Mouse (Mus musculus) MEL (cell line): ENCODE data around the gene Phf1. TPM values are rescaled to one million over a fixed set of nuclear protein-coding genes. Genes with fewer than 3 reads are reported as not detected.

Source experiments
- DNase-seq: peaks from one replicate; pipeline ENCODE4 v3.0.0; 2011; ENCODE audit warnings: low read depth, low spot score
- H3K27ac ChIP-seq: 2 replicates; pipeline ENCODE4 v1.5.1; 2012; ENCODE audit warnings: low read depth, mild to moderate bottlenecking, control low read depth, low read length, moderate library complexity; ENCODE audit not compliant: control insufficient read depth
- H3K27me3 ChIP-seq, 2 experiments: fragments of 150-350 bp in 1 of 2; sonication (generic) in 1 of 2; 2 replicates each; pipeline ENCODE4 v1.6.1; 2012; ENCODE audit warnings: low read length in 2 of 2, mild to moderate bottlenecking in 2 of 2, improper control_type of control experiment in 1 of 2, moderate library complexity in 1 of 2; ENCODE audit not compliant: insufficient read depth in 2 of 2, control insufficient read depth in 1 of 2
- H3K36me3 ChIP-seq, 2 experiments: 2 replicates each; pipeline ENCODE4 v1.6.1; 2012 to 2014; ENCODE audit warnings: low read length in 2 of 2, improper control_type of control experiment in 1 of 2, inconsistent platforms in 1 of 2, mild to moderate bottlenecking in 1 of 2; ENCODE audit not compliant: insufficient read depth in 2 of 2, control insufficient read depth in 1 of 2
- H3K4me1 ChIP-seq, 2 experiments: fragments of 150-350 bp in 1 of 2; sonication (generic) in 1 of 2; 2 replicates each; pipeline ENCODE4 v1.6.1; 2012; ENCODE audit warnings: low read length in 2 of 2, improper control_type of control experiment in 1 of 2, mild to moderate bottlenecking in 1 of 2; ENCODE audit not compliant: insufficient read depth in 2 of 2, control insufficient read depth in 1 of 2
- H3K4me3 ChIP-seq, 2 experiments: fragments of 150-350 bp in 1 of 2; sonication (generic) in 1 of 2; 2 replicates each; pipeline ENCODE4 v1.5.1; 2012; ENCODE audit warnings: low read depth in 2 of 2, low read length in 2 of 2, mild to moderate bottlenecking in 2 of 2, moderate library complexity in 2 of 2, control low read depth in 1 of 2, improper control_type of control experiment in 1 of 2; ENCODE audit not compliant: control insufficient read depth in 1 of 2, insufficient read depth in 1 of 2
- H3K79me2 ChIP-seq: 2 replicates; pipeline ENCODE4 v1.6.1; 2012; ENCODE audit warnings: mild to moderate bottlenecking, low read length, moderate library complexity; ENCODE audit not compliant: control insufficient read depth, poor library complexity, insufficient read depth
- H3K9ac ChIP-seq: 2 replicates; pipeline ENCODE4 v1.6.1; 2012; ENCODE audit warnings: low read depth, mild to moderate bottlenecking, control low read depth, low read length, moderate library complexity; ENCODE audit not compliant: control insufficient read depth, poor library complexity, severe bottlenecking
- H3K9me3 ChIP-seq: fragments of 150-350 bp; sonication (generic); replicated peaks from 2 replicates; pipeline ENCODE4 v1.6.1; 2012; ENCODE audit warnings: mild to moderate bottlenecking, low read length, improper control_type of control experiment, moderate library complexity; ENCODE audit not compliant: insufficient read depth
- CHD1 ChIP-seq: IDR thresholded peaks from 2 replicates; pipeline ENCODE4 v1.6.1; 2012; ENCODE audit warnings: low read depth, mild to moderate bottlenecking, inconsistent platforms, low read length, improper control_type of control experiment
- ETS1 ChIP-seq: IDR thresholded peaks from 2 replicates; pipeline ENCODE4 v1.6.1; 2012; ENCODE audit warnings: low read depth, mild to moderate bottlenecking, inconsistent platforms, low read length, improper control_type of control experiment, moderate library complexity
- GABPA ChIP-seq: IDR thresholded peaks from 2 replicates; pipeline ENCODE4 v1.6.1; 2012; ENCODE audit warnings: low read depth, mild to moderate bottlenecking, inconsistent platforms, low read length, improper control_type of control experiment, moderate library complexity
- GATA1 ChIP-seq: IDR thresholded peaks from 2 replicates; pipeline ENCODE4 v1.6.1; 2011; ENCODE audit warnings: low read depth, low read length, improper control_type of control experiment
- JUND ChIP-seq: IDR thresholded peaks from 2 replicates; pipeline ENCODE4 v1.6.1; 2011; ENCODE audit warnings: low read depth, mild to moderate bottlenecking, improper control_type of control experiment, low read length
- KAT2A ChIP-seq: conservative IDR thresholded peaks from 2 replicates; pipeline ENCODE4 v1.6.1; 2012; ENCODE audit warnings: low read depth, low read length, improper control_type of control experiment, inconsistent platforms
- MAFK ChIP-seq: IDR thresholded peaks from 2 replicates; pipeline ENCODE4 v1.6.1; 2011; ENCODE audit warnings: low read depth, mild to moderate bottlenecking, low read length, improper control_type of control experiment, borderline replicate concordance
- MAX ChIP-seq: IDR thresholded peaks from 2 replicates; pipeline ENCODE4 v1.6.1; 2011; ENCODE audit warnings: low read length, improper control_type of control experiment
- MEF2A ChIP-seq: IDR thresholded peaks from 2 replicates; pipeline ENCODE4 v1.6.1; 2014; ENCODE audit warnings: low read depth, mild to moderate bottlenecking, inconsistent platforms, low read length, improper control_type of control experiment; ENCODE audit not compliant: poor library complexity, insufficient replicate concordance, severe bottlenecking; ENCODE audit errors: extremely low read depth
- MYC ChIP-seq: IDR thresholded peaks from 2 replicates; pipeline ENCODE4 v1.6.1; 2011; ENCODE audit warnings: low read depth, mild to moderate bottlenecking, low read length, improper control_type of control experiment, moderate library complexity
- NELFE ChIP-seq: IDR thresholded peaks from 2 replicates; pipeline ENCODE4 v1.6.1; 2011; ENCODE audit warnings: low read depth, low read length, improper control_type of control experiment
- NRF1 ChIP-seq: IDR thresholded peaks from 2 replicates; pipeline ENCODE4 v1.6.1; 2014; ENCODE audit warnings: low read depth, mild to moderate bottlenecking, inconsistent platforms, low read length, improper control_type of control experiment, moderate library complexity; ENCODE audit not compliant: poor library complexity, insufficient read depth, severe bottlenecking
- POLR2AphosphoS2 ChIP-seq: IDR thresholded peaks from 2 replicates; pipeline ENCODE4 v1.6.1; 2011; ENCODE audit warnings: low read length, improper control_type of control experiment
- RCOR1 ChIP-seq: IDR thresholded peaks from 2 replicates; pipeline ENCODE4 v1.6.1; 2012; ENCODE audit warnings: low read depth, mild to moderate bottlenecking, inconsistent platforms, low read length, improper control_type of control experiment
- SIN3A ChIP-seq: IDR thresholded peaks from 2 replicates; pipeline ENCODE4 v1.6.1; 2012; ENCODE audit warnings: low read length, improper control_type of control experiment, inconsistent platforms
- TCF12 ChIP-seq: IDR thresholded peaks from 2 replicates; pipeline ENCODE4 v1.6.1; 2014; ENCODE audit warnings: low read depth, mild to moderate bottlenecking, inconsistent platforms, low read length, improper control_type of control experiment, moderate library complexity
- USF1 ChIP-seq: IDR thresholded peaks from 2 replicates; pipeline ENCODE4 v1.6.1; 2014; ENCODE audit warnings: low read depth, mild to moderate bottlenecking, inconsistent platforms, low read length, improper control_type of control experiment, moderate library complexity
- ZNF384 ChIP-seq: IDR thresholded peaks from 2 replicates; pipeline ENCODE4 v1.6.1; 2012; ENCODE audit warnings: low read depth, mild to moderate bottlenecking, inconsistent platforms, low read length, improper control_type of control experiment
- polyA plus RNA-seq, 2 experiments: library from polyadenylated mRNA; stranded (reverse) in 1 of 2; unstranded in 1 of 2; fragments of >175 nt in 1 of 2; fragments of >200 nt in 1 of 2; gene quantifications; 2 replicates each; pipeline versions ENCODE4 v1.2.1 to v1.2.4; 2012; ENCODE audit warnings: low replicate concordance in 2 of 2, low read depth in 1 of 2; ENCODE audit not compliant: insufficient read length in 2 of 2, insufficient read depth in 1 of 2, missing spikeins in 1 of 2
- total RNA-seq: library from RNA; depleted of rRNA; stranded (reverse); fragments of 300-350 nt; gene quantifications from 2 replicates; pipeline ENCODE4 v1.2.3, GENCODE M21; 2012

Gene Phf1
- total and polyA plus RNA-seq, 3 experiments = 2.9 to 9.5 TPM; not detected in 1

- H3K79me2 ChIP-seq = peaks cover 26% of the 10 kb centered on the region
- no peak for DNase-seq
- H3K9me3 ChIP-seq = no peaks in the 10 kb centered on the region
- H3K27me3 ChIP-seq = no peaks in the 10 kb centered on the region
- H3K36me3 ChIP-seq = peaks cover 2 to 11% of the 10 kb centered on the region in 2 experiments; a peak in 3 of 4 replicates
- peaks cover 0 to 5% of the 10 kb centered on the region in 2 experiments; a peak in 3 of 4 replicates for H3K4me1 ChIP-seq
- no peak overlapping the region for H3K9ac ChIP-seq
- H3K27ac ChIP-seq = no peak overlapping the region
- H3K4me3 ChIP-seq = no peak overlapping the region
- TF ChIP-seq ETS1 (no peak), ZNF384 (no peak), KAT2A (no peak), POLR2AphosphoS2 (no peak)
Observed at GRCm38 (mm10) chr17:26935027-26935426, 2.2 kb downstream of the Phf1 start.

- no peak for TF ChIP-seq RCOR1
- TF ChIP-seq GABPA = no peak
- TF ChIP-seq USF1 = no peak
- TF ChIP-seq NELFE = no peak
- TF ChIP-seq, all 39 proteins: peak for 0
- H3K79me2 ChIP-seq = peaks cover 26% of the 10 kb centered on the region
- H3K36me3 ChIP-seq = peaks cover 4 to 9% of the 10 kb centered on the region in 2 experiments
- no peak overlapping the region for H3K9ac ChIP-seq
- no peak overlapping the region for H3K27ac ChIP-seq
- no peak overlapping the region for H3K4me3 ChIP-seq
- H3K4me1 ChIP-seq = peaks cover 2 to 7% of the 10 kb centered on the region in 2 experiments; a peak in 3 of 4 replicates
- H3K9me3 ChIP-seq = no peaks in the 10 kb centered on the region
- DNase-seq = no peak
- no peaks in the 10 kb centered on the region for H3K27me3 ChIP-seq
Observed at GRCm38 (mm10) chr17:26936453-26936852, 3.6 kb downstream of the Phf1 start.

- H3K79me2 ChIP-seq = peaks cover 28% of the 10 kb centered on the region
- no peak for TF ChIP-seq TCF12
- TF ChIP-seq NRF1 = no peak
- no peak for TF ChIP-seq GATA1
- no peak for TF ChIP-seq RCOR1
- TF ChIP-seq SIN3A = no peak
- no peak for TF ChIP-seq MAX
- TF ChIP-seq MEF2A = no peak
- TF ChIP-seq MAFK = no peak
- TF ChIP-seq CHD1 = no peak
- no peak for TF ChIP-seq USF1
- no peak for TF ChIP-seq JUND
- no peak for TF ChIP-seq MYC
- H3K4me1 ChIP-seq = peaks cover 2 to 10% of the 10 kb centered on the region in 2 experiments; a peak in 3 of 4 replicates
- H3K4me3 ChIP-seq = no peak overlapping the region
- H3K36me3 ChIP-seq = peaks cover 2 to 9% of the 10 kb centered on the region in 2 experiments
- no peak for DNase-seq
- H3K9ac ChIP-seq = no peak overlapping the region
- no peak overlapping the region for H3K27ac ChIP-seq
- H3K27me3 ChIP-seq = no peaks in the 10 kb centered on the region
- no peaks in the 10 kb centered on the region for H3K9me3 ChIP-seq
Observed at GRCm38 (mm10) chr17:26936921-26937695, 4.3 kb downstream of the Phf1 start.
